Mouse (Mus musculus) small intestine, adult 2 months (tissue): ENCODE data around the gene Kif17.
A peak's percentile ranks its signal among the peaks of the same experiment; 100 is the strongest.

ENCODE experiments used
- CTCF ChIP-seq: fragments of 200-500 bp; IDR thresholded peaks from 2 replicates; pipeline ENCODE4 v1.5.1; 2012; ENCODE audit warnings: low read depth, mild to moderate bottlenecking, control low read depth, inconsistent platforms, low read length, moderate library complexity, mixed read lengths; ENCODE audit not compliant: insufficient replicate concordance, insufficient read length; ENCODE audit errors: extremely low read depth
- POLR2A ChIP-seq: fragments of 200-500 bp; IDR thresholded peaks from 2 replicates; pipeline ENCODE4 v1.6.1; 2012; ENCODE audit warnings: low read depth, mild to moderate bottlenecking, control low read depth, inconsistent platforms, low read length, moderate library complexity

- TF ChIP-seq CTCF: peak; percentile 100
- TF ChIP-seq POLR2A: no peak
Measured at GRCm38 (mm10) chr4:138319508-138319907, 69.3 kb downstream of the Kif17 start.
